Comparison of ENCODE assay signal across 9 mouse cellular contexts in the genomic region with DNA sequence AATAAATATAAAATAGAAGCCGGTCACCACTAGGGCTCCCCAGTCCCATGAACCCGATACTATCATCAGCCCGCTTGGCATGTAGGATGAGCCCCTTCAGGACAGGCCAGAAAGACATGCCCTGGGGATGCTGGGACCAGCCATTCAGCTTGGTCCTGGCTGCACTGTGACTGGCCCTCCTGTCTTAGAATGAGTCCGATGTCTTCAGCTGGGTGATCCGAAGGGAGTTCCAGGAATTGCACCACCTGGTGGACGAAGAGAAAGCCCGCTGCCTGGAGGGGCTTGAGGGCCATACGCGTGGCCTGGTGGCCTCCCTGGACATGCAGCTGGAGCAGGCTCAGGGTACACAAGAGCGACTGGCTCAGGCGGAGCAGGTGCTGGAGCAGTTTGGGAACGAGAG. TPM values are rescaled to one million over a fixed set of nuclear protein-coding genes. Genes with fewer than 3 reads are reported as not detected.
DNase-seq lines count a peak whose midpoint lies in the region; ATAC-seq and TF ChIP-seq lines count a peak whose summit lies in the region.
"Had no signal": no experiment of that assay in that cellular context is flagged by ENCODE, and none has a peak within 500 bp of the region (broad histone marks: within the 10 kb centered on the region; RNA-seq: fewer than 3 reads in every experiment).

No protein-coding gene starts in this region.

- H3K36me3 ChIP-seq in hindbrain, embryonic 10.5 days, result no peaks in the 10 kb centered on the region
- H3K36me3 ChIP-seq in hindbrain, embryonic 16.5 days (ENCODE audit: control insufficient read depth, insufficient read depth, low read length), result no peaks in the 10 kb centered on the region
- H3K36me3 ChIP-seq in E14TG2a.4 (ENCODE audit: insufficient read depth, low read length), result no peaks in the 10 kb centered on the region
- H3K36me3 ChIP-seq in liver, adult 2 months (ENCODE audit: control insufficient read depth, insufficient read depth, low read length), result no peaks in the 10 kb centered on the region

- no peak for TF ChIP-seq POLR2A in liver, adult 2 months (IDR thresholded peaks at IDR 0.05; ENCODE audit: extremely low read depth, insufficient read depth, low read length)

- H3K27me3 ChIP-seq in hindbrain, embryonic 10.5 days (ENCODE audit: insufficient read depth, poor library complexity, severe bottlenecking), result no peaks in the 10 kb centered on the region
- H3K27me3 ChIP-seq in hindbrain, embryonic 16.5 days (replicated peaks; ENCODE audit: control insufficient read depth, insufficient read depth, low read length), result no peaks in the 10 kb centered on the region
- peaks cover 9% of the 10 kb centered on the region; the same call in 1 of the 2 replicates for H3K27me3 ChIP-seq in E14TG2a.4 (ENCODE audit: insufficient read depth, low read length)
- H3K27me3 ChIP-seq in liver, adult 2 months (ENCODE audit: control insufficient read depth, insufficient read depth, low read length), result no peaks in the 10 kb centered on the region

- ATAC-seq in hindbrain, embryonic 16.5 days, result no peak
- peak; percentile 84 for ATAC-seq in common myeloid progenitor, adult 5-6 weeks (replicated peaks; ENCODE audit: low read depth, poor library complexity, severe bottlenecking)

- 29% methylated on average over 12 of the region's 12 CpGs for WGBS in hindbrain, embryonic 10.5 days
- WGBS in hindbrain, embryonic 16.5 days, result 33% methylated on average over 12 of the region's 12 CpGs
- WGBS in liver, adult 2 months, result 26% methylated on average over 12 of the region's 12 CpGs

- H3K27ac ChIP-seq in hindbrain, embryonic 10.5 days, result no peak overlapping the region
- H3K27ac ChIP-seq in hindbrain, embryonic 16.5 days (ENCODE audit: low read depth, low read length), result no peak overlapping the region
- H3K27ac ChIP-seq in liver, adult 2 months (replicated peaks; ENCODE audit: insufficient read depth, low read depth, low read length), result no peak overlapping the region
- H3K27ac ChIP-seq: macrophage had no signal

- no peak overlapping the region for H3K9ac ChIP-seq in hindbrain, embryonic 16.5 days (ENCODE audit: low read depth, low read length)
- no peak overlapping the region for H3K9ac ChIP-seq in liver, adult 2 months (ENCODE audit: low read depth, low read length)

- H3K4me3 ChIP-seq in hindbrain, embryonic 10.5 days, result no peak overlapping the region
- no peak overlapping the region for H3K4me3 ChIP-seq in hindbrain, embryonic 16.5 days (ENCODE audit: low read length)
- no peak overlapping the region for H3K4me3 ChIP-seq in E14TG2a.4 (replicated peaks; ENCODE audit: low read length)
- no peak overlapping the region for H3K4me3 ChIP-seq in liver, adult 2 months (ENCODE audit: insufficient read depth, low read depth, low read length)

- H3K9me3 ChIP-seq in hindbrain, embryonic 10.5 days, result no peaks in the 10 kb centered on the region
- H3K9me3 ChIP-seq in hindbrain, embryonic 16.5 days (ENCODE audit: control insufficient read depth, low read length), result no peaks in the 10 kb centered on the region
- peaks cover 11% of the 10 kb centered on the region for H3K9me3 ChIP-seq in E14TG2a.4 (ENCODE audit: low read length)

- H3K4me1 ChIP-seq in hindbrain, embryonic 10.5 days (replicated peaks), result peaks cover 5% of the 10 kb centered on the region; the same call in 1 of the 2 replicates
- no peaks in the 10 kb centered on the region for H3K4me1 ChIP-seq in hindbrain, embryonic 16.5 days (ENCODE audit: control insufficient read depth, insufficient read depth, low read depth, low read length)
- H3K4me1 ChIP-seq in E14TG2a.4 (replicated peaks; ENCODE audit: low read depth, low read length), result peaks cover 11% of the 10 kb centered on the region
- peaks cover 5% of the 10 kb centered on the region for H3K4me1 ChIP-seq in liver, adult 2 months (ENCODE audit: control insufficient read depth, insufficient read depth, low read length)

- peak; percentile 73 for TF ChIP-seq CTCF in E14TG2a.4 (conservative IDR thresholded peaks at IDR 0.05; ENCODE audit: low read length)
- TF ChIP-seq CTCF in liver, adult 2 months (IDR thresholded peaks at IDR 0.05; ENCODE audit: low read depth, low read length), result peak; percentile 73

- H3K79me2 ChIP-seq in liver, adult 2 months (ENCODE audit: control insufficient read depth, insufficient read depth, low read length), result no peaks in the 10 kb centered on the region

- H3K4me2 ChIP-seq in hindbrain, embryonic 16.5 days (ENCODE audit: low read length), result no peak overlapping the region

- DNase-seq in hindbrain, embryonic 10.5 days (ENCODE audit: low spot score), result peak; percentile 67
- DNase-seq in liver, adult 2 months (ENCODE audit: extremely low read depth, low read depth, low spot score), result peak; percentile 35
- no peak for DNase-seq in right cerebral cortex, adult 2 months (ENCODE audit: low spot score in 2 of 2)
- no peak for DNase-seq in cerebellum, adult 8-10 months
- no peak for DNase-seq in T-cell, adult 2 months (ENCODE audit: low spot score)

RNA-seq across cellular contexts. Expression of gene Nsun5, which starts 6.2 kb away (rescaled TPM):
- polyA plus RNA-seq in hindbrain, embryonic 10.5 days (2016; fragmentation: Nextera tagmentation; extraction: Ambion mirVana), result 44.1 and 46.1 TPM in 2 replicates
- 30.7 and 35.1 TPM in 2 replicates for polyA plus RNA-seq in hindbrain, embryonic 16.5 days (2015; fragmentation: Nextera tagmentation; extraction: Ambion mirVana)
- 16.8 and 23.2 TPM in 2 replicates for total RNA-seq in common myeloid progenitor, adult 5-6 weeks (2017)
- 7.7 and 10.7 TPM in 2 replicates for total RNA-seq in liver, adult 2 months (2014; rRNA removed)
- 16.4 and 23.7 TPM in 2 replicates for polyA plus RNA-seq in liver, adult 2 months (2012; rRNA removed)

RNA-seq across cellular contexts. Expression of gene Trim50, which starts 10.4 kb away (rescaled TPM):
- polyA plus RNA-seq in hindbrain, embryonic 10.5 days (2016; fragmentation: Nextera tagmentation; extraction: Ambion mirVana), result 0.08 TPM in 1 of 2 replicates, not detected in the other
- polyA plus RNA-seq in hindbrain, embryonic 16.5 days (2015; fragmentation: Nextera tagmentation; extraction: Ambion mirVana), result not detected in 2 replicates
- not detected in 2 replicates for total RNA-seq in common myeloid progenitor, adult 5-6 weeks (2017)
- total RNA-seq in liver, adult 2 months (2014; rRNA removed), result not detected in 2 replicates
- polyA plus RNA-seq in liver, adult 2 months (2012; rRNA removed), result not detected in 2 replicates
- polyA plus RNA-seq: macrophage had no signal

RNA-seq across cellular contexts. Expression of gene Fkbp6, which starts 13.7 kb away (rescaled TPM):
- 0.17 and 0.31 TPM in 2 replicates for polyA plus RNA-seq in hindbrain, embryonic 10.5 days (2016; fragmentation: Nextera tagmentation; extraction: Ambion mirVana)
- 0.16 and 0.55 TPM in 2 replicates for polyA plus RNA-seq in hindbrain, embryonic 16.5 days (2015; fragmentation: Nextera tagmentation; extraction: Ambion mirVana)
- not detected in 2 replicates for total RNA-seq in common myeloid progenitor, adult 5-6 weeks (2017)
- not detected in 2 replicates for total RNA-seq in liver, adult 2 months (2014; rRNA removed)
- not detected in 2 replicates for polyA plus RNA-seq in liver, adult 2 months (2012; rRNA removed)
- polyA plus RNA-seq: macrophage had no signal

RNA-seq across cellular contexts. Expression of gene Pom121, which starts 30.8 kb away (rescaled TPM):
- polyA plus RNA-seq in hindbrain, embryonic 10.5 days (2016; fragmentation: Nextera tagmentation; extraction: Ambion mirVana), result 19.5 and 20.9 TPM in 2 replicates
- 7.4 and 9.1 TPM in 2 replicates for polyA plus RNA-seq in hindbrain, embryonic 16.5 days (2015; fragmentation: Nextera tagmentation; extraction: Ambion mirVana)
- 10.5 and 19.6 TPM in 2 replicates for total RNA-seq in common myeloid progenitor, adult 5-6 weeks (2017)
- total RNA-seq in liver, adult 2 months (2014; rRNA removed), result 0.92 and 2.0 TPM in 2 replicates
- polyA plus RNA-seq in liver, adult 2 months (2012; rRNA removed), result 5.7 and 6.0 TPM in 2 replicates

Comparison
In these comparisons a context has a peak if more than half of its experiments do, and no peak if none do; other contexts are left out.
1. DNase-seq: peak in hindbrain, embryonic 10.5 days (single experiment) and liver, adult 2 months (single experiment); none in right cerebral cortex, adult 2 months (0 of 2), cerebellum, adult 8-10 months (single experiment) and T-cell, adult 2 months (single experiment).